Mouse (Mus musculus): Measurements from ENCODE around the gene Fignl1. TPM values are rescaled to one million over a fixed set of nuclear protein-coding genes. Genes with fewer than 3 reads are reported as not detected.

Fignl1 gene
- 14.2 TPM for polyA plus RNA-seq (2014; fragmentation: Illumina TruSeq; extraction: RNeasy Lipid Tissue Mini Kit (QIAGEN cat#74804); ENCODE audit: low replicate concordance)

DNA sequence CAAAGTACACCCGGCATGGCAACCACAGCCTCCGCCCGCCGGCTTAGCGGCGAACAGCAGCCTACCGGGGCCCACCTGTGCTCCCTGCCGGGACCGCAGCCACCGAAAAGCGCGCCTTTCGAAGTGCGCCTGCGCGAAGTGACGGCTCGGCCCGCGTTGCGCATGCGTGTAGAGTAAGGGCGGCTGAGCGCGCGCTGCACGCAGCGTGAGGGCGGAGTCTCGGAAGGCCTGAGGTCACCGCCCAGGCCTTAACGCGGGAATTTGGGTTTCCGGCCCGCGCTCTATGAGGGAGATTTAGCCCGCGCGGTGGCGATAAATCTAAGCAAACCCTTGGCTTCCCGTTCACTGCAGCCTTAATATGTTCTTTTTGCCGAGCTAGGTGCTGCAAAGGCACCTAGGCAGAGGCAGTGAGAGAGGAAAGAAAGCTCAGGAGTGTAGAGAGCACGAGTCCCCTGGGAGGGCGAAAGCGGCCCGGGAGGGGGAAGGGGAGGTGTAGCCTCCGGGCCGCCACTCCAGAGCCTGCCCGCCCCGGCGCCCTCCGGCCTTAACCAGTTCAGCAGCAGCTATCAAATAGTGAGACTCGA, at the start of gene Fignl1:
Gene Fignl1, minus strand, starts transcription at position 143 of the 584 bp plus-strand sequence.

Other genes starting within 250 kb of the Fignl1 start
- gene 4930512M02Rik, start 181.1 kb downstream of the Fignl1 start, polyA plus RNA-seq (2014; fragmentation: Illumina TruSeq; extraction: RNeasy Lipid Tissue Mini Kit (QIAGEN cat#74804); ENCODE audit: low replicate concordance) = not detected
- gene Ikzf1, start 124.0 kb downstream of the Fignl1 start, polyA plus RNA-seq (2014; fragmentation: Illumina TruSeq; extraction: RNeasy Lipid Tissue Mini Kit (QIAGEN cat#74804); ENCODE audit: low replicate concordance) = 8.9 TPM
- gene Ddc, start 89.2 kb upstream of the Fignl1 start, polyA plus RNA-seq (2014; fragmentation: Illumina TruSeq; extraction: RNeasy Lipid Tissue Mini Kit (QIAGEN cat#74804); ENCODE audit: low replicate concordance) = 619 TPM
- gene Grb10, start 229.7 kb upstream of the Fignl1 start, polyA plus RNA-seq (2014; fragmentation: Illumina TruSeq; extraction: RNeasy Lipid Tissue Mini Kit (QIAGEN cat#74804); ENCODE audit: low replicate concordance) = 4.8 TPM